Mouse (Mus musculus) intestine, embryonic 16.5 days (tissue): Measurements from ENCODE around the gene Olfr918. TPM values are rescaled to one million over a fixed set of nuclear protein-coding genes. Genes with fewer than 3 reads are reported as not detected.

ENCODE experiments used
- ATAC-seq: fragments of 200-750 bp; cut with Nextera tagmentation; 2 replicates; pipeline ENCODE4 v1.8.0; 2017; ENCODE audit warnings: moderate TSS enrichment, moderate library complexity
- H3K27ac ChIP-seq: fragments of 300-500 bp; sonication (generic); 2 replicates; pipeline ENCODE4 v1.5.1; 2014; ENCODE audit warnings: mild to moderate bottlenecking, low read length
- H3K27me3 ChIP-seq: fragments of 300-500 bp; sonication (generic); replicated peaks from 2 replicates; pipeline ENCODE4 v1.6.1; 2014; ENCODE audit warnings: low read length, control low read depth, mixed read lengths; ENCODE audit not compliant: control insufficient read depth, insufficient read depth
- H3K36me3 ChIP-seq: fragments of 300-500 bp; sonication (generic); 2 replicates; pipeline ENCODE4 v1.6.1; 2014; ENCODE audit warnings: low read length, control low read depth; ENCODE audit not compliant: control insufficient read depth, insufficient read depth
- H3K4me1 ChIP-seq: fragments of 300-500 bp; sonication (generic); 2 replicates; pipeline ENCODE4 v1.6.1; 2014; ENCODE audit warnings: low read length, control low read depth, mixed read lengths; ENCODE audit not compliant: control insufficient read depth, insufficient read depth
- H3K4me2 ChIP-seq: fragments of 300-500 bp; sonication (generic); 2 replicates; pipeline ENCODE4 v1.6.1; 2014; ENCODE audit warnings: low read depth, low read length, control low read depth
- H3K4me3 ChIP-seq: fragments of 300-500 bp; sonication (generic); 2 replicates; pipeline ENCODE4 v1.5.1; 2014; ENCODE audit warnings: mild to moderate bottlenecking, low read length
- H3K9ac ChIP-seq: fragments of 300-500 bp; sonication (generic); 2 replicates; pipeline ENCODE4 v1.6.1; 2014; ENCODE audit warnings: low read depth, low read length
- H3K9me3 ChIP-seq: fragments of 300-500 bp; sonication (generic); 2 replicates; pipeline ENCODE4 v1.6.1; 2016; ENCODE audit warnings: low read length, control low read depth; ENCODE audit not compliant: control insufficient read depth
- WGBS: fragments of 180-500 bp; shearing (Covaris S2); extraction: QIAGEN DNeasy Blood & Tissue Kit; methylation state at CpG from one replicate; pipeline ENCODE4 v1.1.7; 2014; 5-methylcytosine and 5-hydroxymethylcytosine counted together
- polyA plus RNA-seq: library from polyadenylated mRNA; unstranded; fragments of >200 nt; fragmentation: Nextera tagmentation; extraction: Ambion mirVana; gene quantifications from 2 replicates; pipeline ENCODE4 v1.2.1, GENCODE M21; 2015

The Olfr918 gene
- not detected in 2 replicates for polyA plus RNA-seq

GRCm38 (mm10) chr9:38674501-38674900 is at the start of gene Olfr918:
Gene Olfr918, minus strand, starts transcription at chr9:38674601.
- H3K36me3 ChIP-seq, result no peaks in the 10 kb centered on the region
- no peak within 1 kb of the TSS for H3K27ac ChIP-seq
- H3K4me3 ChIP-seq, result no peak within 1 kb of the TSS
- H3K9me3 ChIP-seq, result no peaks in the 10 kb centered on the region
- H3K9ac ChIP-seq, result no peak within 1 kb of the TSS
- no peaks in the 10 kb centered on the region for H3K4me1 ChIP-seq
- no peak within 1 kb of the TSS for H3K4me2 ChIP-seq
- no peak for ATAC-seq
- H3K27me3 ChIP-seq, result no peaks in the 10 kb centered on the region
- 82% methylated on average over 2 of the region's 2 CpGs for WGBS

DNA sequence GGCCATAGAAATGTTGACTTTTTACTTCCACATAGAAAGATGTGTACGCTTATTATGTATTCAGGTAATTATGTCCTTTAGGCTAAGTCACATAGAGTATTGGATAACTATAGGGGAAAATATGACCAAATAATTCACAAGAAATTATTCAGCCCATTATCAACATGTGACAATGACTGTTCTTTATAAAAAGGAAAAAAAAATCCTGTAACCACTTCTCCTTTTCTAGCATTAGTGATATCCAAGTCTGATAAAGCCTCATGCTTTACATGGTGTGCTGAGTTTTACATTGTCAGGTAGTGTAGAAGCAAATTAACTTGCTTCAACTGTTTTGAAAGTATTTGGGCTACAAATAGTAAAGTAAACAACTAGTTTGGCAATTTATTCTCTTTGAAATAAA is 49.6 kb upstream of the Olfr918 start:
- H3K36me3 ChIP-seq, result no peaks in the 10 kb centered on the region
- ATAC-seq, result no peak
- no peak overlapping the region for H3K27ac ChIP-seq
- peaks cover 7% of the 10 kb centered on the region for H3K4me1 ChIP-seq
- 96% methylated on average over 1 of the region's 1 CpGs for WGBS
- H3K4me2 ChIP-seq, result no peak overlapping the region
- H3K9ac ChIP-seq, result no peak overlapping the region
- no peak overlapping the region for H3K4me3 ChIP-seq
- H3K9me3 ChIP-seq, result no peaks in the 10 kb centered on the region
- no peaks in the 10 kb centered on the region for H3K27me3 ChIP-seq

DNA sequence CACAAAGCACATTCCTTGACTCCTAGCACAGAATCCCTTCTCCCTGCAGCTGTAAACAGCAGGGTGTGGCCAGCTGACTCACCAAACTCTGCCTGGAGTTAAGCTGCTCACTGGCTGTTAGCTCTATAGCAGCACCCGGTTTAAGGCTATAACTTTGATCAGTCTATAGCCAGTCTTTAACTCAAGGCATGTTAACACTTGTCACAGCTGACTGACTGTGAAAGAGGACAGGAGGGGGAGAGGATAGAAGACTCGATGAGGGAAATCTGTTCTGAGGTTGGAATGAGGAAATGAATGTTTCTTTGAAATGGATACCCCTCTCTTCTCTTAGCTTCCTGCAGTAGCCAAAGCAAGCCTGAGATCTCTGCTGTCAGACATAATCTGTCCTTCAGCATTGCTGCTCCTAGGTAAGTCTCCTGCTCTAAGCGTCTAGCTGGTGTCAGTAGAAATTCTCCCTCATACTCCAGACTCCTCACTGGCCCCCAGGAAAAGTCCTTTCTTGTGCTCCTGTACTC is 44.6 kb upstream of the Olfr918 start:
- H3K4me1 ChIP-seq, result peaks cover 9% of the 10 kb centered on the region
- ATAC-seq, result peak; percentile 96
- 5% methylated on average over 3 of the region's 3 CpGs for WGBS
- H3K9me3 ChIP-seq, result no peaks in the 10 kb centered on the region
- H3K27ac ChIP-seq, result peak overlapping the region; percentile 72; the same call in 1 of the 2 replicates
- H3K4me3 ChIP-seq, result peak overlapping the region; percentile 62
- H3K9ac ChIP-seq, result peak overlapping the region; percentile 59; the same call in 1 of the 2 replicates
- peak overlapping the region; percentile 67 for H3K4me2 ChIP-seq
- no peaks in the 10 kb centered on the region for H3K27me3 ChIP-seq
- no peaks in the 10 kb centered on the region for H3K36me3 ChIP-seq

DNA sequence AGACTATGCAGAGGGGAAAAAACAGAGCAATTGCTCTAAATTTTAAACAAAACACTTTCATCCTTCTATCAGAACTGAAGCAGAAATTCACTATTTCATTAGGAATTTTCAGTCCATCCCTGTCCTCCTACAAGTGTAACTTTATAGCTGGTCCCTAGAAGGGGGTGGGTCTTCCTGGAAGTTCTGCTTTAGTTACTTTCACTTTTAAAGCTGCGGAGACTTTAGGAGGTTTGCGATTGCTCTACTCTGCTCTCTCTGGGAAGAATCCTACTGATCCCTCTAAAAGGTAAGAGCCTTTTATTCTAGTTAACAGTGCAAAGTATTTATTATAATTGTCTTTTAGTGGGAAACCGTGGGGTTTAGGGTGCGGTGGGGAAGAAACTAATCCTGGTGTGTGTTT is 43.7 kb upstream of the Olfr918 start, which contains the start of gene Vwa5a:
TSS of gene Vwa5a (plus strand) at position 167 of the 400 bp plus-strand sequence.
- no peaks in the 10 kb centered on the region for H3K27me3 ChIP-seq
- H3K27ac ChIP-seq, result peak within 1 kb of the TSS; percentile 72
- peak; percentile 89 for ATAC-seq
- H3K9me3 ChIP-seq, result no peaks in the 10 kb centered on the region
- peak within 1 kb of the TSS; percentile 67 for H3K4me2 ChIP-seq
- no peaks in the 10 kb centered on the region for H3K36me3 ChIP-seq
- peak within 1 kb of the TSS; percentile 62 for H3K4me3 ChIP-seq
- peak within 1 kb of the TSS; percentile 59; the same call in 1 of the 2 replicates for H3K9ac ChIP-seq
- peaks cover 9% of the 10 kb centered on the region for H3K4me1 ChIP-seq
- WGBS, result 2% methylated on average over 4 of the region's 4 CpGs

DNA sequence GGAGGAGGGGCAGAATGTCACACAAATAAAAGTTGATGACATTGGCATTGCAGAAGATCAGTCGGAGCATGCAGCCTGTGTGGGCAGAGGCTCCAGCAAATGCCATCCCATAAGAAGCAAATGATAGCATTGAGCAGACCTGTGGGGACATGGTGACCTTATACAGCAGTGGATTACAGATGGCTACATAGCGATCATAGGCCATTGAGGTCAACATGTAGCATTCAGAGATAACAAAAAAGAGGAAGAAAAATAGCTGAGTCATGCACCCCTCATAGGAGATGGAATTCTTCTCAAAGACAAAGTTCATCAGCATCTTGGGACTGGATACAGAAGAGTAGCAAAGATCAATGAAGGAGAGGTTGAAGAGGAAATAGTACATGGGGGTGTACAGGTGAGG is 1.5 kb downstream of the Olfr918 start:
- Histone ChIP-seq H3K4me2 (no peak overlapping the region), H3K4me3 (no peak overlapping the region), H3K9ac (no peak overlapping the region), H3K9me3 (no peaks in the 10 kb centered on the region), H3K36me3 (no peaks in the 10 kb centered on the region), H3K27ac (no peak overlapping the region), H3K27me3 (no peaks in the 10 kb centered on the region), H3K4me1 (no peaks in the 10 kb centered on the region)
- ATAC-seq, result no peak
- WGBS, result 84% methylated on average over 2 of the region's 2 CpGs

DNA sequence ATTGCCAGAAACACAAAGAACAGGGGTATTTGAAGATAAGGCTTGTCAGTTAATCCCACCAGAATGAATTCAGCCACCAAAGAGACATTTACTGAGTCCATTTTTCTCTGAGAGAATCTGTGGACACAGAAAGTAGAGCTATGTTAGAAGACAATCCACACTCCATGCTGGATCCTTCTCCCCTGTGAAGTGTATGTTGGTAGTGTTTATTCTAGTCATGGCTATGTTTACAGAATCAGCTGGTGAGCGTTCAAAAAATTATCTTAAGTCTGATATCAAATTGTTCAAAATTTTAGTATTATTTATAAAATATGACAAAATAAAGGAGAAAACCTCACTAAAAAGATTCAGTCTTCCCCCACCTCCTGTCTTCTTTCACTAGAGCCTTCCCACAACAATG is 8.7 kb downstream of the Olfr918 start, which contains the start of gene Olfr917:
TSS of gene Olfr917 (minus strand) at position 101 of the 400 bp plus-strand sequence.
- Histone ChIP-seq H3K4me2 (no peak within 1 kb of the TSS), H3K36me3 (no peaks in the 10 kb centered on the region), H3K27ac (no peak within 1 kb of the TSS), H3K9ac (no peak within 1 kb of the TSS), H3K27me3 (no peaks in the 10 kb centered on the region), H3K4me3 (no peak within 1 kb of the TSS), H3K9me3 (no peaks in the 10 kb centered on the region), H3K4me1 (no peaks in the 10 kb centered on the region)
- ATAC-seq, result no peak
- 72% methylated on average over 1 of the region's 1 CpGs for WGBS

DNA sequence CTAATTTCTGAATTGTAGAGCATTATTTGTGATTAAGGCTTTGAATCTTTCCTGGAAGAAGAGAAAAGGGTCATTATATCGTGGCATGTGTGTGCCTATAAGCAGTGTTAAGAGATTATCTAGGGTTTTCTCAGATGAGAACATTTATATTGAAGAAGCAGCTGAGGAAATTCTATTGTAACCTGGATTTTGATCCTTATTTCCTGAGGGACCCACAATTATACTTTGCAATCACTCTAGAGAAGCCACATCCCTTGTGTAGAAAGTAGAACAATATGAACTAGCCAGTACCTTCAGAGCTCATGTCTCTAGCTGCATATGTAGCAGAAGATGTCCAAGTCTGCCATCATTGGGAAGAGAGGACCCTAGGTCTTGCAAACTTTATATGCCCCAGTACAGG is 14.6 kb downstream of the Olfr918 start, which contains the start of gene Olfr916:
TSS of gene Olfr916 (minus strand) at position 101 of the 400 bp plus-strand sequence.
- no peaks in the 10 kb centered on the region for H3K36me3 ChIP-seq
- ATAC-seq, result no peak
- H3K9ac ChIP-seq, result no peak within 1 kb of the TSS
- no peaks in the 10 kb centered on the region for H3K27me3 ChIP-seq
- WGBS, result 75% methylated on average over 1 of the region's 1 CpGs
- H3K27ac ChIP-seq, result no peak within 1 kb of the TSS
- H3K9me3 ChIP-seq, result no peaks in the 10 kb centered on the region
- H3K4me3 ChIP-seq, result no peak within 1 kb of the TSS
- no peaks in the 10 kb centered on the region for H3K4me1 ChIP-seq
- no peak within 1 kb of the TSS for H3K4me2 ChIP-seq

DNA sequence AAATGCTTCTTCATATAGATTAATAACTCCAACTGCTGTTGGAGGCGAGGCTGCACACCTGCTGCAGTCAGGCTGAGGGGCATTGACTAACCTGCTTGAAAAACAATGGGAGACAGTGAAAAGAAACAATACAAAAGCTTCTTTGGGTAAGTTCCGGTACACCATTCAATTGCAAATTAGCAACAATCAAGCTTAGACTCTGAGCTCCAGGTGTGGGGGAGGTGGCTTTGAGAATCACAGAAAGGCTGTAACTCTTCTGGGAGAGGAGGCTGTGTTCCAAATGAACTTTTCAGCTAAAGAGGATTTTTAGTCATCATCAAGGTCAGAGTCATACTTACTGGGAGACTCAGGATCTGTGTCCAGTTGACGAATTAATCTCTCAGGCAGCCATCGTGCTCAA is 42.0 kb downstream of the Olfr918 start:
- H3K4me3 ChIP-seq, result no peak overlapping the region
- WGBS, result 82% methylated on average over 4 of the region's 4 CpGs
- H3K4me2 ChIP-seq, result no peak overlapping the region
- no peak overlapping the region for H3K9ac ChIP-seq
- H3K4me1 ChIP-seq, result no peaks in the 10 kb centered on the region
- H3K27me3 ChIP-seq, result no peaks in the 10 kb centered on the region
- no peaks in the 10 kb centered on the region for H3K36me3 ChIP-seq
- no peak for ATAC-seq
- H3K9me3 ChIP-seq, result no peaks in the 10 kb centered on the region
- no peak overlapping the region for H3K27ac ChIP-seq
